Mouse (Mus musculus): ENCODE measurements around the gene Tmem45a. TPM values are rescaled to one million over a fixed set of nuclear protein-coding genes. Genes with fewer than 3 reads are reported as not detected.
A peak's percentile ranks its signal among the peaks of the same experiment; 100 is the strongest.

Gene Tmem45a
- total and polyA plus RNA-seq, 2 experiments from 2014 or later = 2.4 to 4.0 TPM

GRCm38 (mm10) chr16:56842988-56843387, 43.0 kb downstream of the Tmem45a start:
- Histone ChIP-seq H3K36me3 (ENCODE audit: insufficient read depth, low read length) (no peaks in the 10 kb centered on the region), H3K9ac (replicated peaks; ENCODE audit: low read length) (no peak overlapping the region), H3K27ac (no peak overlapping the region), H3K4me2 (ENCODE audit: low read depth, low read length) (no peak overlapping the region), H3K4me1 (ENCODE audit: insufficient read depth, low read length) (no peaks in the 10 kb centered on the region), H3K27me3 (ENCODE audit: insufficient read depth, low read length) (no peaks in the 10 kb centered on the region), H3K4me3 (ENCODE audit: low read length) (no peak overlapping the region), H3K9me3 (ENCODE audit: low read length) (no peaks in the 10 kb centered on the region)
- no peak for TF ChIP-seq CTCF (IDR thresholded peaks at IDR 0.05; ENCODE audit: low read depth)
- ATAC-seq (no peak), DNase-seq (ENCODE audit: low spot score) (no peak)
- 96% methylated on average over 5 of the region's 5 CpGs for WGBS

DNA sequence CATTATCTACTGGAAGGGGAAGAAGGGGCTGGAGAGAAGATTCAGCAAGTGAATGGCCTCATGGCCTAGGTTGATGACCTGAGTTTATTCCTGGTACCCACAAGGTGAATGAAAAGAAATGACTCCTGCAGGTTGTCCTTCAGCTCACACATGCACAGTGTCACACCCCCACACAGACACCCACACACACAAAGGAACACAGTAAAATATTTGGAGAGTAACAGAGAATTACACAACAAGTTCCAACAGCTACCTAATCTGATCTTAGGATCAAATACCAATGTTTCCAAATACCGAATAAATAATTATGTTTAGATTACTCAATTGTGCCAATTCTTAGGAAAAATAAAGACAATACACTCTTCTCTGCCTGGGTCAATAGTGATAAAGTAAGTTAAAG, 52.7 kb downstream of the Tmem45a start:
- 95% methylated on average over 1 of the region's 1 CpGs for WGBS
- Histone ChIP-seq H3K27me3 (ENCODE audit: insufficient read depth, low read length) (no peaks in the 10 kb centered on the region), H3K9me3 (ENCODE audit: low read length) (no peaks in the 10 kb centered on the region), H3K9ac (replicated peaks; ENCODE audit: low read length) (no peak overlapping the region), H3K36me3 (ENCODE audit: insufficient read depth, low read length) (no peaks in the 10 kb centered on the region), H3K4me1 (ENCODE audit: insufficient read depth, low read length) (no peaks in the 10 kb centered on the region), H3K27ac (no peak overlapping the region), H3K4me3 (ENCODE audit: low read length) (no peak overlapping the region), H3K4me2 (ENCODE audit: low read depth, low read length) (no peak overlapping the region)
- no peak for ATAC-seq
- no peak for DNase-seq (ENCODE audit: low spot score)
- TF ChIP-seq CTCF (IDR thresholded peaks at IDR 0.05; ENCODE audit: low read depth) = no peak

- ATAC-seq = no peak
- no peak for DNase-seq (ENCODE audit: low spot score)
- Histone ChIP-seq H3K4me3 (ENCODE audit: low read length) (no peak overlapping the region), H3K27ac (no peak overlapping the region), H3K36me3 (ENCODE audit: insufficient read depth, low read length) (no peaks in the 10 kb centered on the region), H3K27me3 (ENCODE audit: insufficient read depth, low read length) (no peaks in the 10 kb centered on the region), H3K4me2 (ENCODE audit: low read depth, low read length) (no peak overlapping the region), H3K4me1 (ENCODE audit: insufficient read depth, low read length) (no peaks in the 10 kb centered on the region), H3K9ac (replicated peaks; ENCODE audit: low read length) (no peak overlapping the region), H3K9me3 (ENCODE audit: low read length) (no peaks in the 10 kb centered on the region)
- 92% methylated on average over 2 of the region's 2 CpGs for WGBS
- no peak for TF ChIP-seq CTCF (IDR thresholded peaks at IDR 0.05; ENCODE audit: low read depth)
These were observed 54.0 kb downstream of the Tmem45a start for GRCm38 (mm10) chr16:56831986-56832385.

- Histone ChIP-seq H3K36me3 (ENCODE audit: insufficient read depth, low read length) (no peaks in the 10 kb centered on the region), H3K27me3 (ENCODE audit: insufficient read depth, low read length) (no peaks in the 10 kb centered on the region), H3K4me3 (ENCODE audit: low read length) (no peak overlapping the region), H3K4me1 (ENCODE audit: insufficient read depth, low read length) (no peaks in the 10 kb centered on the region), H3K9ac (replicated peaks; ENCODE audit: low read length) (no peak overlapping the region), H3K9me3 (ENCODE audit: low read length) (no peaks in the 10 kb centered on the region), H3K27ac (no peak overlapping the region), H3K4me2 (ENCODE audit: low read depth, low read length) (no peak overlapping the region)
- no peak for TF ChIP-seq CTCF (IDR thresholded peaks at IDR 0.05; ENCODE audit: low read depth)
- ATAC-seq = no peak
- WGBS = 84% methylated on average over 6 of the region's 6 CpGs
- DNase-seq (ENCODE audit: low spot score) = no peak
These were observed 84.4 kb downstream of the Tmem45a start for GRCm38 (mm10) chr16:56801370-56802109.

- no peaks in the 10 kb centered on the region for H3K9me3 ChIP-seq (ENCODE audit: low read length)
- no peak overlapping the region for H3K9ac ChIP-seq (replicated peaks; ENCODE audit: low read length)
- no peaks in the 10 kb centered on the region for H3K4me1 ChIP-seq (ENCODE audit: insufficient read depth, low read length)
- WGBS = 92% methylated on average over 7 of the region's 7 CpGs
- TF ChIP-seq CTCF (IDR thresholded peaks at IDR 0.05; ENCODE audit: low read depth) = no peak
- H3K4me2 ChIP-seq (ENCODE audit: low read depth, low read length) = no peak overlapping the region
- H3K27me3 ChIP-seq (ENCODE audit: insufficient read depth, low read length) = no peaks in the 10 kb centered on the region
- no peaks in the 10 kb centered on the region for H3K36me3 ChIP-seq (ENCODE audit: insufficient read depth, low read length)
- H3K4me3 ChIP-seq (ENCODE audit: low read length) = no peak overlapping the region
- no peak overlapping the region for H3K27ac ChIP-seq
- ATAC-seq = no peak
- no peak for DNase-seq (ENCODE audit: low spot score)
These were observed 85.0 kb downstream of the Tmem45a start for GRCm38 (mm10) chr16:56800946-56801345.

- H3K9ac ChIP-seq (replicated peaks; ENCODE audit: low read length) = no peak overlapping the region
- H3K27me3 ChIP-seq (ENCODE audit: insufficient read depth, low read length) = no peaks in the 10 kb centered on the region
- WGBS = 46% methylated on average over 2 of the region's 2 CpGs
- ATAC-seq (no peak), DNase-seq (ENCODE audit: low spot score) (peak; percentile 29)
- no peak overlapping the region for H3K4me3 ChIP-seq (ENCODE audit: low read length)
- peak; percentile 57 for TF ChIP-seq CTCF (IDR thresholded peaks at IDR 0.05; ENCODE audit: low read depth)
- no peak overlapping the region for H3K4me2 ChIP-seq (ENCODE audit: low read depth, low read length)
- H3K9me3 ChIP-seq (ENCODE audit: low read length) = no peaks in the 10 kb centered on the region
- H3K27ac ChIP-seq = no peak overlapping the region
- H3K4me1 ChIP-seq (ENCODE audit: insufficient read depth, low read length) = no peaks in the 10 kb centered on the region
- no peaks in the 10 kb centered on the region for H3K36me3 ChIP-seq (ENCODE audit: insufficient read depth, low read length)
These were observed 85.5 kb downstream of the Tmem45a start for GRCm38 (mm10) chr16:56800469-56800868.

GRCm38 (mm10) chr16:56799541-56800029, 86.4 kb downstream of the Tmem45a start:
- H3K27ac ChIP-seq = no peak overlapping the region
- no peaks in the 10 kb centered on the region for H3K36me3 ChIP-seq (ENCODE audit: insufficient read depth, low read length)
- H3K4me1 ChIP-seq (ENCODE audit: insufficient read depth, low read length) = no peaks in the 10 kb centered on the region
- no peaks in the 10 kb centered on the region for H3K9me3 ChIP-seq (ENCODE audit: low read length)
- no peak overlapping the region for H3K9ac ChIP-seq (replicated peaks; ENCODE audit: low read length)
- 79% methylated on average over 3 of the region's 3 CpGs for WGBS
- no peak overlapping the region for H3K4me2 ChIP-seq (ENCODE audit: low read depth, low read length)
- DNase-seq (ENCODE audit: low spot score) = no peak
- ATAC-seq = no peak
- H3K27me3 ChIP-seq (ENCODE audit: insufficient read depth, low read length) = no peaks in the 10 kb centered on the region
- TF ChIP-seq CTCF (IDR thresholded peaks at IDR 0.05; ENCODE audit: low read depth) = no peak
- H3K4me3 ChIP-seq (ENCODE audit: low read length) = no peak overlapping the region
